Mouse (Mus musculus): ENCODE results near the gene Galp.
"Not testable (repeated sequence)": the region's sequence is repeated elsewhere in the genome, so short reads cannot be mapped to it uniquely, and the experiment has no call there.

Galp gene

DNA sequence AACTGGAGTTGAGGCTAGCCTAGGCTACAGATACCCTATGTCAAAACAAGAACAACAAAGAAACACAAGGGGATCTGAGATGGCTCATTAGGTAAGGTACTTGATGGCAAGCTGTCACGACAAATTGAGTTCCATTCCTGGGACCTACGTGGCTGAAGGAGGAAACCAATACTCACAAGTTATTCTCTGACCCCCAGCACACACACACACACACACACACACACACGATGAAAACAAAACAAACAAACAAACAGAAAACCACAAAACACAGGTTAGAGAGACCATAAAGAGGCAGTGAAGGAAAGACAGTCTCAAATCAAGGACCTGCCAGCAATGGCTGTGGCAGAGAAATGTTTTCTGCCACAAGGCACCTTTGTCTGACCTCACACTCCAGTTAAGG, at the start of gene Galp:
TSS of gene Galp (plus strand) at position 301 of the 400 bp plus-strand sequence.
- no peak for DNase-seq (ENCODE audit: low spot score in 2 of 2)

DNA sequence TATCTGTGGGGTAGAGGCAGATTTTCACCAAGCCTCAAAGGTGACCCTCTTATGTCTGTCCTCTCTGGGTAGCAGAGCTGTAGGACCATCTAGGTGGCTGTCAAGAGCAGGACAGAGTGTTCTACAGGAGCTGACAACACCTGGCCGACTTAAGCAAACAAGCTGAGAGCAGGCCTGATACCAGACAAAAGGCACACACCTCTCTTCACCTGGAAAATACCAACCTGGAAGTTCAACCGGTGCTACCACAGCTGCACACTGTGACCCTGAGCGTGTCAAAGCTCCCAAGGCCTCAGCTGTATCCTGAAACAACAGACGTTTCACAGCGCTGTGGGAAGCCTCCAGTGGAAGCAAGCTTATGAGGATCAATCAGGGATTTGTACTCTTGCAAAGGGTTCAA, 49.2 kb upstream of the Galp start:
- DNase-seq (ENCODE audit: low spot score in 2 of 2), result no peak

DNA sequence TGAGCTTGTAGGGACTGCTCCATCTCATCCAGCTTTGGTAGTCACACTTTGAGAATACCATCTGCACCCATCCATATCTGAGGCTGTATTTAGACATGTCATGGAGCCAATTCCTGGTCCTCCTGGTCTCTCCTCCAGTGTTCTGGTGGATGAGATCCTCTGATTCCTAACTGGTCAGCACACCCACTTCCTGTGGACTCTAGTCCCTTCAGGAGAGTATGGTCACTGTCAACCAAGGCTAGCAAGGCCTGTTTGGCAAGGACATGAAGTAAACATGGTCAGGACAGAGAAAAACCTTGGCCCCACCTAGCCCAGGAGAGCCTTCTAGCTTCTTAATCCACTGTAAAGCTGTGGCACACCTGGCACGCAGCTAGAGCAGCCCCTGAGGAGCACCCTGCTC, 45.6 kb upstream of the Galp start:
- no peak for DNase-seq (ENCODE audit: low spot score in 2 of 2)

DNA sequence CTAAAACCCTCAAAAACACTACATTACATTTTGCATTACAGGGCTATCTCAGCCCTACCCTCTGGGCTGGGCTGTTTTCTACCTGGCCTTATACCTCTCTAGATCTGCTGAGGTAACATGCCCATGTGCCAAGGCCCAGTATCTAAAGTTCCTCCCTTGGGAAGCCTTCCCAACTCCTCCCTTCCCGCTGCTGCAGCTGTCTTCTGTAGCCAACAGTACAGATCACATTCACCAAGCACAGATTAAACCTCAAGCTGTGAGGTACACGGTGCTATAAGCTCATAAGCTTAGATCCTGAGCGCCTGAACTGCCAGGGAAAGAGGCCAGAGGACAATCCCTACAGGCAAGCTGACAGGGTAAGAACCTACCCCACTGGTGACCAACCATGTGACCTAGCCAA, 44.9 kb upstream of the Galp start:
- DNase-seq (ENCODE audit: low spot score in 2 of 2), result no peak

DNA sequence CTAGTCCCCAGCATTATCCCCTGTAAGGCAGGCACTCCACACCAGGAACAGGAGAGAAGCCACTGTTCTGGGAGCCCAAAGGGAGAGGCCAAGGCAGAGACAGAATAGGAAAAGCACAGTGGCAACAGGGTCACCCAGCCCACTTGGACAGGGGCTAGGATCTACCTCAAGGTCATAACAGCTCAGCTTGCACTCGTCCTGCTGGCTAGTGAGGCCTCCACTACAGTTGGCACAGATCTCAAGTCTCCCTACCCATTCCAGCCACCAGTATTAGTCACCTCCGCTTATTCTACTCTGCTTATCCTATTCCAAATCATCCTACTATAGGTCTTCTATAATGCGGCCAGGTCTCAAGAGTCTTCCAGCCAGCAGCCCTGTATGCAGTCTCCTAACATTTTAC, 43.8 kb upstream of the Galp start:
- DNase-seq (ENCODE audit: low spot score in 2 of 2), result no peak

DNA sequence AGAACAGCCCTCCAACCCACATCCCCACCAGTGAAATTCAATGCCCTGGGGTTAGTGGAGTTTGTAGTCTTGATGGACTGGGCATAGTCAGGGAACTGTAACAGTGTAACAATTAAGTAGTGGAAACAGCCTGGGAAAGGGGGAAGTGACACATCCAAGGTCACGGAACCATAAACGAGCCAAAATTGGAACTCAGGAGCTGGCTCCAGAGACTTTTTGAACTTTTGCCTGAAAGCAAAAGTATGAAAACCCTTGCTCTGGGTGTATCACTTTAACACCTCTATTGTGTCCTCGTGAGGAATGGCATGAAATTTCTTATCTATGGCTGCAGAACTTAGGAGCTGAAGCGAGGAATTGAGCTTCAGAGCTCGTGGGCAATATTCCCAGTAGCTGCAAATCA, 42.7 kb upstream of the Galp start:
- no peak for DNase-seq (ENCODE audit: low spot score in 2 of 2)

DNA sequence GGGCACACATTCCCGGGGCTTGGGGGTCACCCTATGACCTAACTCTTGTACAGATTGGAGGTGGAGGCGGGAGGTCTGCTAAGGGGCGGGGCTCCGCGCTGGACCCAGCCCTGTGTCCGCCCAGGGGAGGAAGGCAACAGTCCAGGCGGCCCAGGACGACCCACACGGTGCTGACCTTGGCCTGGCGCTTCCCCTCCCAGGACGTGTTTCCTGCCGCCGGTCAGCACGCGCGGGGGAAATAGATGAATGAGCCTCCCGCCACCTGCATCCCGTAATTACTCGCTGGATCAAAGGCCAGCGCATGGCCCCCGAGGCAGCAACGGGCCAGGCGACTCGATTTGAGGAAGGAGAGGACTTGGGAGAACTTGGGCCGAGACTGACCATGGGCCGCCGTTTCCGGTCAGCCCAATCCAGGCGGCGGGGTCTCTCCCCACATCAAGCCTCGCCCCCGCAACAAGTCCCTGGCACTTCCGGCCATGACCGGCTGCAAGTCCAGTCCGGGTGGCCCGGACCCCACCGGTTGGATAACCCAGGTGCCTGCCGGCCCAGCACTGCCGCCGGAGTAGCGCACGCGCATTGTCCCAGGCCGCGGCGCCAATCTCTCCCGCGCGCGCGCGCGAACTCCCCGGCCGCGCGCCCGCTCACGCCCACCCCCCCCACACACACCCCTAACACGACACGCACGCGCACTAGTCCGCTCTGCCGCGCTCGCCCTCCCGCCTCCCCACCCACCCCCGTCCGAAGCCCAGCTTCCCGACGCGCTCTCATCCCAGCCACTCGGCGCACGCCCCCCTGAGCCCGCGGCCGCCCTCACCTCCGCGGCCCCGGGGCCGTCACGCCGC, 41.6 kb upstream of the Galp start:
- DNase-seq (ENCODE audit: low spot score in 2 of 2), result peak; percentile 88 to 91

DNA sequence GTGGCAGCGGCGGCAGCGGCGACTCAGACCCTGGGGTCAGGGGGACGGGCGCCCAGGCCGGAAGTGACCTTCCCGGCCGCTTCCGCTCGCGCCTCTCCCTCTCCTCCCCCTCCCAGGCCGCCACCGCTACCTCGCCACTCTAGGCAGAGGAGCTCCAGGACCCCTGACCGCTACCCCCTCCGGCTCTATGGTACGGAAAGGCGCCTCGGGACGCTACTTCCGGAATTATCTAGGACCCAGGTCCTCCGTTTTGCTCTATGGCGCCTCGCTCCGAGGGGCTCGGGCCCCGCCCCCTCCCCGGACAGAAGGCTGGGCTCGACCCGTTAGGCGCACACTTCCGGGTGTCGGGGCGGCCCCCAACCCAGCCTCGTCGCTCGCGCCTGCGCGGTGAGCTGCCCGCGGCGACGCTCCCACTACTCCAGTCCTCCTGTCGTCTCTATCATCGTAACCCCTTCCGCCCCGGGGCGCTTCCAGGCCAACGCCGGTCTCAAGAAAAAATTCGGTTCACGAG, 40.9 kb upstream of the Galp start, which contains the start of gene Zfp787:
TSS of gene Zfp787 (minus strand) at position 97 of the 511 bp plus-strand sequence.
- peak; percentile 98 to 99 for DNase-seq (ENCODE audit: low spot score in 2 of 2)

DNA sequence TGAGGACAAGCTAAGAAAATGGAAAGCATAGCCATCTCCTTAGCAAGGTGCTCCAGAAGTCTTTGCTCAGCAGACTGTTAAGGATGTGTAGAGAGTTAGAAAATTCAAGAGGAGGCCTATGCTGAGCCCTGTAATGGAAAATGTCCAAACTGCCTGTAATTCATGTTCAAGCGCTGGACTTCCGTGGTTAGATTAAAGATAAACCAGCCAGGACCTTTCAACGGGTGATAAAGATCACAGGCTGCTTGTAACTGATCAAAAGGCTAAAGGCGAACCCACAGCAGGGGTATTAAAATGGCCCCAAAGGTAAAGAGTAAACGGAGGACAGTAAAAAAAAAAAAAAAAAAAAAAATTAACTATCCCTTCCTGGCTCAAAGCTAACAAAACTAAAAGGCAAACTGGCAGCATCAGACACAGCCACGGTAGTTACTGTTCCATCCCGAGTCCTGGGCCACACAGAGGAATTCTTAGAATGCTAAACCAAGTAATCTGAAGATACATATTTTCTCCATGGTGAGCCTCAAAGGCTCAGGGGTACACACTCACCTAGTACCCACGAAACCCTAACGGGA, 39.9 kb upstream of the Galp start:
- no peak for DNase-seq (ENCODE audit: low spot score in 2 of 2)

DNA sequence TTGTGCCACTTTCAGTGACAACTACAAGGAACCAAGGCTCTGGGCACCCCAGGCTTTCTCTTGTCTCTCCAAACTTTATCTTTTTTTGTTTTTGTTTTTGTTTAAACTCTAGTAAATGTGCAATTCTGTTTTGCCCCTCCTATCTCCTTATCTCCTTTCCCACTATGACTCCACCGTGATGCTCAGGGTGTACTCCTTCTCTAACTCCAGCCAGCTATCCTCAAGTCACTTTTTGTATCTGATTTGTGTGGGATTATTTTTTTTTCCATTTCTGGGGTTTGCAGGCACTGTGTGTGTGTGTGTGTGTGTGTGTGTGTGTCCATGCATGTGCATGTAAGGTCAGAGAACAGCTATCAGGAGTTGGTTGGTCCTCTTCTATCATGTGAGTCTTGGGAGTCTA, 39.4 kb upstream of the Galp start:
- DNase-seq (ENCODE audit: low spot score in 2 of 2), result no peak

DNA sequence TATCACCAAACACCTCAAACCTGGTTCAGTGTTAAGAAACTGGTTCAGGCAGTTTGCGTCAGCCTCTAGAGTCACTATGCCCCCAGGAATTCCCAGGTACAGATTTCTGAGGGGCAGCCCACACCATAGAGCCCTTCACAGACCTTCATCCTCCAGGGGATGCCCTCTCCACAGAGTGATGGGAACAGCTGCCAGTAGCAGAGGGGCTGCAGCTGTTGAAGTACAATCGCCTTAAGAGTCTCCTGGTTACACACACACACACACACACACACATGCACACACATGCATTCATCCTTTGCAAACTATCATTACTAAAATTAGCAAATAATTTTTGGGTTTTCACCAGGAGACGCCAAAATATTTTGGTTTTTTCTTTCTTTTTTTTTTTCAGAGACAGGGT, 37.3 kb upstream of the Galp start:
- no peak for DNase-seq (ENCODE audit: low spot score in 2 of 2)

DNA sequence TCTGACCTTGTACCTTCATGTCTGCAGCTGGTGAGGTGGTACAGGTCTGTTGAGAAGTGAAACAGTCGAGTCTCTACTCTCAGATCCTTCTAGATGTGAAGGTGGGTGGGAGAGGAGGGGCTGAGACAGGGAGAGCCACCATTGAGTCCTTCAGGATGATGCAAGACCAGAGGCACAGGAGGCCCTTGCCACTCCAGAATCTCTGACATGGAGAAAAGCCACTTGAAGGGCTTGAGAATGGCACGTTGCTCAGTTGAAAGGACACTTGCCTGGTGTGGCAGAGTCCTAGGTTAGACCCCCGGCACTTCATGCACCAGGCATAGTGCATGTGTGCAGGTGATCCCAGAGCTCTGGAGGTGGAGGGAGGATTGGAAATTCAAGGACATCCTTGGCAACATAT, 35.3 kb upstream of the Galp start:
- DNase-seq (ENCODE audit: low spot score in 2 of 2), result no peak

DNA sequence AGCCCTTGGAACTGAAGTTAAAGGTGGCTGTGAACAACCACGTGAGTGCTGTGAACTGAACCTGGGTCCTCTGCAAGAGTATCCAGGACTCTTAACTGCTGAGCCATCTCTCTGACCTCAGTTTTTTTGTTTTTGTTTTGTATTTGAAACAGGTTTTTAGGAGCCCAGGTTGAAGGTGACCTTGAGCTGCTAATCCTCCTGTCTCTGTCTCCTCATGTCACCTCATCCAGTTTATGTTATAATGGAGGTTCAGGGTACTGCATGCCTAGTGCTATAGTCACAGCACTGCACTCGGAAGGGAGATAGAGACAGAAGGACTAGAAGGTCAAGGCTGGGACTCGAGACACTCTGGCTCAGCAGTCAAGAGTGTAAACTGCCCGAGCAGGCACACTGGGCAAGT, 34.7 kb upstream of the Galp start:
- DNase-seq (ENCODE audit: low spot score in 2 of 2), result no peak

DNA sequence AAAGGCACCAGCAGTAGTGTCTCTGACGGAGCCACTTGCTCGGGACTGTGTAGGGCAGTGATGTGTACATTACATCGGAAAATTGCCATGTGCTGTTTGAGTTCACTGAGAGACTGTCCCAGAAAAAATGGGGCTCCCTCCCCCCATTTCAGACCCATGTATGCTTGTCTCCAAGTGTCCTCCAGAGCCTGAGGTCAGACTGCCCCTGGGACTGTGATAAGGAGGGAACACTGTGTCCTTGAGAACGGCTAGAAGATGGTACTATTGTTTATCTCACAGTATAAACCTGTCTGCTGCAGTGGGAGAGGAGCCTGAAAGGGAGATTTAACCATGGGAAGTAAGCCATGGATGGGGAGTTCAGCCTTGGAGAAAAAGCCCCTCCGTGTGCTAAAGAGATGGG, 32.2 kb upstream of the Galp start:
- DNase-seq (ENCODE audit: low spot score in 2 of 2), result no peak

DNA sequence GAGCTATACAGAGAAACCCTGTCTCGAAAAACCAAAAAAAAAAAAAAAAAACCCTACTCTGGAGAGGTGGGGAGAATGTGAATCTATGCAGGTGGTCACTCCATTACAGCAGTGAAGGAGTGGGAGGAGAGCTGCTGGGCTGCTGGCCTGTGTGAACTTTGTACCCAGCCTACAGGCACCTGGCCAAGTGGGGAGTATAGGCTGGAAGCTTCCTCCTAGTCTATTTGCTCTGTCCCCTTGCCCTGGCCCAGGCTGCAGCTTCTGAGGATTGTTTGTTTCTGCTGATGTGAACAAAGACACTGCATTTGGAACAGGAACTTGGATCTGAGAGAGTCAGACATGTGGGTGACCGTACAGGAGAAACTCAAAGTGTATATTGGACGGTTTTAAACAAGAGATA, 27.5 kb upstream of the Galp start:
- DNase-seq (ENCODE audit: low spot score in 2 of 2), result peak; percentile 68 to 71

DNA sequence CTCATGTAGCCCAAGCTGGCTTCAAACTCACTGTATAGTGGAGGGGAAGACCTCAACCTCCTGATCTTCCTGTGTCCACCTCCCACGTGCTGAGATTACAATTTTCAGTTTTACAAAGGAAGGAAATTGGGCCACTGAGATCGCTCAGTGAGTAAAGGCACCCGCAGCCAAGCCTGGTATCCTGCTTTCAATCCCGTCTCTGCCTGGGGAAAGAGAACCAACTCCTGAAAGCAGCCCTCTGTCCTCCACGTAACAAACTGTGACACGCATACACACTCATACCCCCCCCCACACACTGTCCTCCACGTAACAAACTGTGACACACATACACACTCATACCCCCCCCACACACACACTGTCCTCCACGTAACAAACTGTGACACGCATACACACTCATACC, 26.5 kb upstream of the Galp start:
- no peak for DNase-seq (ENCODE audit: low spot score in 2 of 2)

DNA sequence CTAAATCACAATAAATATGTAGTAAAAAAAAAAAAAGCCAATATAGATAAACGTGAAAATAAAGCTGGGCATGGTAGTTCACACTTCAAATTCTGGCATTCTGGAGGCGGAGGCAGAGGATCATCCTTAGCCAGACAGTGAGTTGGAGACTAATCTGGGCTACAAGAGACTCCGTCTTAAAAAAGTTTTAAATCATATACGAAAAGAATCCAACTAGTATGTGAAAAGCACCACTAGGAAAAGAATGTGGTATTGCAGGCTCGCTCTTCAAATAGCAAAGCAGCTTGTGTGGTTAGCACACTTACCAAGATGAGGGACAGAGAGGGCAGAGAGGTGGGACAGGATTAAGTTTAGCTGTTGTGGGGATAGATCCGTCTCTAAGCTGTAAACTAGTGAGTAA, 26.0 kb upstream of the Galp start:
- DNase-seq (ENCODE audit: low spot score in 2 of 2), result no peak

DNA sequence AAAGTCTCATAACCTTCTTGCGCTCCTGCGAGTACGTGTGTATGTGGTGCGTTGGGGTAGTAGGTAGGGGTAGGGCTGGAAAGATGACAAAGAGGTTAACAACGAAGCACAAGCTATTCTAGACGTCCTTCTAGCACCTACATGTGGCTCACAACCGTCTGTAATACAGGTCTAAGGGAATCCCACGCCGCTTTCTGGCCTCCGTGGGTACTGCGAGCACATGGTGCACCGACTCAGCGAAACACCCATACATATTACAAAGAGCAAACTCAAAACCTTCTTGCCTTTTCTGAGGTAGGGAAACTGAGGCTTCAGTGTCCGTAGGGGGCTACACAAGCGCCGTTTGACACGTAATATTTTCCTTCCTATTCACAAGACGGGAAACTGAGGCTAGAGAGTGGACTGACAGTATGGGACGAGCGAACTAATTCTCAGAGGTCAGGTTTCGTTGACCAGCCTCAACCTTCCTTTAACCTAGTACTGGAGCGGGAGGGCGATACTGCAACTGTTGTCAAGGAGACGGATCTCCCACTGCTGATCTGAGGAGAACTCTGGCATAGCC, 25.4 kb upstream of the Galp start:
- DNase-seq (ENCODE audit: low spot score in 2 of 2), result peak; percentile 81 to 87

DNA sequence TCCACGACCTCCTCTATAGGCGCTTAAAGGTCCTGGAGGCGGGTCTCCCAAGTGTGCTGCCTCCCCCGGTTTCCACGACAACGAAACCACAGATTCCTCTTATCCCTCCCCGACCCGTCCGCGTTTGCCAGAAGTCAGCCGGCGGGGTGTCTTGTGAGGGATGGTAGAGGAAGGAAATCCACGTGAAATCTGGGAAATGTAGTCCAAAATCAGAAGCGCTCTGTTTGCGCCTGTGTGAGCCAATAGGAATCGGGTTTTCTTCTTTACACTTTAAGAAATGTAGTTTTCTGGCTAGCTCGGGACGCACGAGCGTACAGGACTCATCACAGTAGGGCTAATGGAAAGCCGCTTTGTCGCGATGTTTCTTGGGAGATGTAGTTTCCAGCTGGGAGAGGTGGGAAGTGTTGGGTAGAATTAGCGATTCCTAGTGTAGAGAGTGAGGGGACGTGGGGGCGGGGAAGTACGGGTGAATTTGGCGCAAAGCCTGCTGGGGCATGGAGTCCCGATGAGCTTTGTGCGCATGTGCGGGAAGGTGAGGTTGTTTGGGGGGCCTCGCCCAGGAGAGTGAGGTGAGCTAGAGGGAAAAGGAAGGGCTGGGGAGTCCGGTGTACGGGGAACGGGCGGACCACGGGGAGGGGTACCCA, 24.8 kb upstream of the Galp start, which contains the start of gene Zfp444:
TSS of gene Zfp444 (plus strand) at position 221 of the 644 bp plus-strand sequence.
- DNase-seq (ENCODE audit: low spot score in 2 of 2), result peak; percentile 100

DNA sequence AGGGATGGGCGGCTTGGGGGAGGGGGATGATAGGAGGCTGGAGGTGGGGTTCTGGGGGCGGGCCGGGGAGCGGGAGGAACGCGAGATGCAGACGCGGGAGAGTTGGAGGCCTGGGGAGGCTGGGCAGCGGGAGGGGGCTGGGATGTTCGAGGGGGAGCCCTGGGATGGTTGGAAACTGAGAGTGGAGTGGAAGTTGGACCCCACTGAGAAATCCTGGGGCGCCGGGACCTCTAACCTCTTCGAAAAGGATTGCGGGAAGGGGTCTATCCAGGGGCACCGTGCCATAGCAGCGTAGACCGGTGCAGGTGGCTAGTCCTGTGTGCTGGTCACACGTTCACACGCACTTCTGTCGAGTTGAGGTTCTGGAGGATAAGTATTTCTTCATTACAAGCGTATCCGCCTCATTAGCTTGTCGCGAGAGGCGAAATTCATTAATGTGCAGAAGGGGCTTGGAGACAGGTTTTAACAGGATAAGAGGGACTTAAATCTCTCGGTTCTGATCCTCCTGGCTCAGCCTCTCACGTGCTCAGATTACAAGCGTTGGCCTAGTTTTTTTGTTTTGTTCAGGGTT, 24.1 kb upstream of the Galp start:
- DNase-seq (ENCODE audit: low spot score in 2 of 2), result no peak

DNA sequence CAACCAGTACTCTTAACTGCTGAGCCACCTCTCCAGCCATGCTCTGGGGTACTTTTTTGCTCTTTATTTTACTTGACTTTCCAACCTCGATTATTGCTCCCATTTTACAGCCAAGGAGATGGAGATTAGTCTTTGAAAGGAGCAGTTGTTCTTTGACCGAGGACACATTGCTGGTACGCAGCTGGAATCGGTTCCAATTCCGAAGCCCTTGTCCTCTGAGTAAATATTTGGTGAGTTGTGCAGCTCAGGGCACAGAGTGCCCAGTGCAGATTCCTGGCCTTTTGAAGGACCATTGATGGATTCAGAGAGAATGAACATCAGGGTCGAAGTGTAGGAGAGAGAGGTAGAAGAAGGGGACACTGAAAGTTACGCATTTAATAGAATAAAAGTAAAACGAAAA, 23.0 kb upstream of the Galp start:
- DNase-seq (ENCODE audit: low spot score in 2 of 2), result no peak

DNA sequence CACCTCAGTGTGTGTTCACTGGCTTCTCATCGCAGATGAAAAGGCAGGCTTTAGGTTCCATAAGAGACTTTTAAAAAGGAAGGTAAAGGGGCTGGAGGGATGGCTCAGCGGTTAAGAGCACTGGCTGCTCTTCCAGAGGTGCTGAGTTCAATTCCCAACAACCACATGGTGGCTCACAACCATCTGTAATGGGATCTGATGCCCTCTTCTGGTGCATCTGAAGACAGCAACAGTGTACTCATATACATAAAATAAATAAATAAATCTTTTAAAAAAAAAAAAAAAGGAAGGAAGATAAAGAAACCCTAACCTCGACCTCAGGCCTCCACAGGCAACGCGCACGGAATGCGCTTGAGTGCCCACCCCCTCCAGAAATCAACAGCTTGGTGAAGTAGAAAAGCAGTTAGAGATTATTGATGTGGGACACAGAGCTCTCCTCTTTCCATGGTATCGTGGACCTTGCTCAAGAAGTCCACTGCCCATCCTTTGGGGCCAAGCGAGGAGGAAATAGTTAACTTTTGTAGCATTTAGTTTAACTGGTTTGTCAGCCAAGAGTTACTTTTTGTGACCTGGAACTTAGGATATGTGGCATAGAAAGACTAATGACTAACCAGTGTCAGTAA, 22.4 kb upstream of the Galp start:
- not testable (repeated sequence) for DNase-seq (ENCODE audit: low spot score in 2 of 2)
